Mouse (Mus musculus): Measurements from ENCODE around the gene Rtn4r. TPM values are rescaled to one million over a fixed set of nuclear protein-coding genes. Genes with fewer than 3 reads are reported as not detected.

Rtn4r gene
- total RNA-seq, 1 experiment = 0.22 TPM

DNA sequence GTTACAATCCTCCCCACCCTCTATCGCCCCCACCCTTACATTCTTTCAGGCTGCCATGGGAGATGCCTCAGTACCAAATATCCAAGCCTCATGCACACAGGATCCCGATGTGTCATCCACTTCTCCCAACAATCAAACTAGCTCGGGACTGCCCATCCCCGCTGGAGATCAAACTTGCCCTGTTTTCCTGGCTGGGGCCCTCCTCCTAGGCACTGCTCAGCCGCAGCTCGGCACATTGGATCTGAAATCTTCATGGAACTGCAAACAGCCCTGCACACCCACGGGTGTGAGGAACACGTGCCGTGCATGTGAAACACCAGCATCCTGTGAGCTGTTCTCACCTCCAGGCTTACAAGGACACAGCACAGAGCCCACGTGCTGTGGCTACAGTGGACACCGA lies 46.3 kb downstream of the Rtn4r start:
- Histone ChIP-seq H3K9ac (ENCODE audit: insufficient read depth, low read depth, low read length, poor library complexity, severe bottlenecking) (no peak overlapping the region), H3K36me3 (ENCODE audit: control insufficient read depth, insufficient read depth, low read length, poor library complexity, severe bottlenecking) (no peaks in the 10 kb centered on the region)
- in situ Hi-C loops (cut with MboI; ENCODE audit: low sequenced_read_pairs in 2 of 2, unreplicated experiment in 2 of 2) = no loop called here

GRCm38 (mm10) chr16:18175817-18176541 lies 48.5 kb downstream of the Rtn4r start:
- H3K4me3 ChIP-seq (ENCODE audit: insufficient read depth in 1 of 2, low read depth in 1 of 2, low read length in 2 of 2, poor library complexity in 1 of 2, severe bottlenecking in 1 of 2) = no peak overlapping the region
- no peak for DNase-seq (ENCODE audit: low read depth, low spot score)
- no peak for TF ChIP-seq ZC3H11A (IDR thresholded peaks at IDR 0.05; ENCODE audit: borderline replicate concordance, low read depth, low read length)
- no peak for TF ChIP-seq CHD2 (IDR thresholded peaks at IDR 0.05; ENCODE audit: low read depth, low read length)
- no peak for TF ChIP-seq HCFC1 (IDR thresholded peaks at IDR 0.05; ENCODE audit: borderline replicate concordance, insufficient read depth, low read length)
- no peak for TF ChIP-seq MAFK (IDR thresholded peaks at IDR 0.05; ENCODE audit: insufficient read depth, low read depth, low read length)
- TF ChIP-seq ZNF384 (IDR thresholded peaks at IDR 0.05; ENCODE audit: low read depth, low read length) = no peak
- H3K36me3 ChIP-seq (ENCODE audit: control insufficient read depth, insufficient read depth, low read length, poor library complexity, severe bottlenecking) = no peaks in the 10 kb centered on the region
- H3K27ac ChIP-seq (ENCODE audit: insufficient read depth, low read depth, low read length, poor library complexity, severe bottlenecking) = no peak overlapping the region
- H3K9ac ChIP-seq (ENCODE audit: insufficient read depth, low read depth, low read length, poor library complexity, severe bottlenecking) = no peak overlapping the region
- in situ Hi-C loops (cut with MboI; ENCODE audit: low sequenced_read_pairs in 2 of 2, unreplicated experiment in 2 of 2) = no loop called here
- H3K9me3 ChIP-seq (ENCODE audit: control insufficient read depth, insufficient read depth, low read depth, low read length) = no peaks in the 10 kb centered on the region
- no peaks in the 10 kb centered on the region for H3K4me1 ChIP-seq (ENCODE audit: control insufficient read depth in 2 of 2, insufficient read depth in 2 of 2, low read length in 2 of 2, poor library complexity in 1 of 2)

More for the DNA sequence above, 46.3 kb downstream of the Rtn4r start:
- Histone ChIP-seq H3K4me1 (ENCODE audit: control insufficient read depth in 2 of 2, insufficient read depth in 2 of 2, low read length in 2 of 2, poor library complexity in 1 of 2) (no peaks in the 10 kb centered on the region), H3K4me3 (ENCODE audit: insufficient read depth in 1 of 2, low read depth in 1 of 2, low read length in 2 of 2, poor library complexity in 1 of 2, severe bottlenecking in 1 of 2) (no peak overlapping the region), H3K27ac (ENCODE audit: insufficient read depth, low read depth, low read length, poor library complexity, severe bottlenecking) (no peak overlapping the region), H3K9me3 (ENCODE audit: control insufficient read depth, insufficient read depth, low read depth, low read length) (no peaks in the 10 kb centered on the region)
- TF ChIP-seq ZNF384 (IDR thresholded peaks at IDR 0.05; ENCODE audit: low read depth, low read length) (no peak), ZC3H11A (IDR thresholded peaks at IDR 0.05; ENCODE audit: borderline replicate concordance, low read depth, low read length) (no peak), MAFK (IDR thresholded peaks at IDR 0.05; ENCODE audit: insufficient read depth, low read depth, low read length) (no peak)
- no peak for DNase-seq (ENCODE audit: low read depth, low spot score)

- Histone ChIP-seq H3K4me1 (ENCODE audit: control insufficient read depth in 2 of 2, insufficient read depth in 2 of 2, low read length in 2 of 2, poor library complexity in 1 of 2) (no peaks in the 10 kb centered on the region), H3K9ac (ENCODE audit: insufficient read depth, low read depth, low read length, poor library complexity, severe bottlenecking) (no peak overlapping the region), H3K27ac (ENCODE audit: insufficient read depth, low read depth, low read length, poor library complexity, severe bottlenecking) (no peak overlapping the region), H3K36me3 (ENCODE audit: control insufficient read depth, insufficient read depth, low read length, poor library complexity, severe bottlenecking) (no peaks in the 10 kb centered on the region), H3K4me3 (ENCODE audit: insufficient read depth in 1 of 2, low read depth in 1 of 2, low read length in 2 of 2, poor library complexity in 1 of 2, severe bottlenecking in 1 of 2) (no peak overlapping the region), H3K9me3 (ENCODE audit: control insufficient read depth, insufficient read depth, low read depth, low read length) (no peaks in the 10 kb centered on the region)
- TF ChIP-seq HCFC1 (IDR thresholded peaks at IDR 0.05; ENCODE audit: borderline replicate concordance, insufficient read depth, low read length) = no peak
- in situ Hi-C loops (cut with MboI; ENCODE audit: low sequenced_read_pairs in 2 of 2, unreplicated experiment in 2 of 2) = no loop called here
- no peak for DNase-seq (ENCODE audit: low read depth, low spot score)
These were observed 49.3 kb downstream of the Rtn4r start for GRCm38 (mm10) chr16:18176758-18177157.

DNA sequence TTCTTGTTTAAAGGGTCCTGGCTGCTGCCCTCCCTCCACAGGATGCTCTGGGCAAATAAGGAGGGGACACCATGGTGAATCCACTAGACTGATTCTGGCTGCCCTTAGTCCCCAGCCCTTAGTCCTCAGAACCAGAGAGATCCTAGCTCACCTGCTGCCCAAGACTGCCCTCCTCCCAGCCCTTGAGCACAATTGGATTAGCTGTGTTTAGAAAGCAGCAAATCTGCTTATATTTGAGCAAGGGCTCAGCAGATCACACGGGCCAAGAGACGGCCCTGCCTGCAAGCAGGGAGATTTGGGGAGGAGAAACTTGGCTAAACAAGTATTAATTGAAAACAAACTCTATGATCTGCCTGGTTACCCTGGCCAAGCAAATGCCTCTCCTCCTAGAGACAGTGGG lies 52.1 kb downstream of the Rtn4r start:
- Histone ChIP-seq H3K4me1 (ENCODE audit: control insufficient read depth in 2 of 2, insufficient read depth in 2 of 2, low read length in 2 of 2, poor library complexity in 1 of 2) (no peaks in the 10 kb centered on the region), H3K27ac (ENCODE audit: insufficient read depth, low read depth, low read length, poor library complexity, severe bottlenecking) (no peak overlapping the region), H3K9me3 (ENCODE audit: control insufficient read depth, insufficient read depth, low read depth, low read length) (no peaks in the 10 kb centered on the region), H3K4me3 (ENCODE audit: insufficient read depth in 1 of 2, low read depth in 1 of 2, low read length in 2 of 2, poor library complexity in 1 of 2, severe bottlenecking in 1 of 2) (no peak overlapping the region), H3K36me3 (ENCODE audit: control insufficient read depth, insufficient read depth, low read length, poor library complexity, severe bottlenecking) (no peaks in the 10 kb centered on the region), H3K9ac (ENCODE audit: insufficient read depth, low read depth, low read length, poor library complexity, severe bottlenecking) (no peak overlapping the region)
- in situ Hi-C loops (cut with MboI; ENCODE audit: low sequenced_read_pairs in 2 of 2, unreplicated experiment in 2 of 2) = no loop called here
- DNase-seq (ENCODE audit: low read depth, low spot score) = no peak
- TF ChIP-seq ZC3H11A (IDR thresholded peaks at IDR 0.05; ENCODE audit: borderline replicate concordance, low read depth, low read length) = no peak
- no peak for TF ChIP-seq ZNF384 (IDR thresholded peaks at IDR 0.05; ENCODE audit: low read depth, low read length)
- no peak for TF ChIP-seq HCFC1 (IDR thresholded peaks at IDR 0.05; ENCODE audit: borderline replicate concordance, insufficient read depth, low read length)
- TF ChIP-seq CHD2 (IDR thresholded peaks at IDR 0.05; ENCODE audit: low read depth, low read length) = no peak
- no peak for TF ChIP-seq MAFK (IDR thresholded peaks at IDR 0.05; ENCODE audit: insufficient read depth, low read depth, low read length)

DNA sequence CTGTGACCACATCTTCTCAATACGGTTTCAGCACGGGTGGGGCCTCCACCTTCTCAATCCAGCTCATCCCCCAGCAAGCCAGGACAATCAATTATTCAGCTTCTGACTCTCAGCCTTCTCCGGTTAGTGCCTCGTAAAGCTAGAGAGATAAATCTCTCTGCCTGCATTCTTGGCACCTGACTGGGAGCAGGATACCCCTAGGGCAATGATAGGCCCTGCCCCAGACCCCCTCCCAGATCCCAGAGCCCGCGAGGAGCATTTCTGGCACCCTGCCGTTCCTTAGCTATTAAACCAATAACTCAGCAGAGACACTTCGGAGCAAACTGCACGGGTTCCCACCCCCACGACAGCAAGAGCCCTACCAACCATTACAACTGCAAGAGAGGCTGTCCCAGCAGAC lies 54.0 kb downstream of the Rtn4r start:
- no peak overlapping the region for H3K27ac ChIP-seq (ENCODE audit: insufficient read depth, low read depth, low read length, poor library complexity, severe bottlenecking)
- DNase-seq (ENCODE audit: low read depth, low spot score) = no peak
- H3K36me3 ChIP-seq (ENCODE audit: control insufficient read depth, insufficient read depth, low read length, poor library complexity, severe bottlenecking) = no peaks in the 10 kb centered on the region
- H3K4me1 ChIP-seq (ENCODE audit: control insufficient read depth in 2 of 2, insufficient read depth in 2 of 2, low read length in 2 of 2, poor library complexity in 1 of 2) = no peaks in the 10 kb centered on the region
- H3K9me3 ChIP-seq (ENCODE audit: control insufficient read depth, insufficient read depth, low read depth, low read length) = no peaks in the 10 kb centered on the region
- TF ChIP-seq CHD2 (IDR thresholded peaks at IDR 0.05; ENCODE audit: low read depth, low read length) (no peak), MAFK (IDR thresholded peaks at IDR 0.05; ENCODE audit: insufficient read depth, low read depth, low read length) (no peak), ZC3H11A (IDR thresholded peaks at IDR 0.05; ENCODE audit: borderline replicate concordance, low read depth, low read length) (no peak), ZNF384 (IDR thresholded peaks at IDR 0.05; ENCODE audit: low read depth, low read length) (no peak), HCFC1 (IDR thresholded peaks at IDR 0.05; ENCODE audit: borderline replicate concordance, insufficient read depth, low read length) (no peak)
- no peak overlapping the region for H3K4me3 ChIP-seq (ENCODE audit: insufficient read depth in 1 of 2, low read depth in 1 of 2, low read length in 2 of 2, poor library complexity in 1 of 2, severe bottlenecking in 1 of 2)
- in situ Hi-C loops (cut with MboI; ENCODE audit: low sequenced_read_pairs in 2 of 2, unreplicated experiment in 2 of 2) = no loop called here
- H3K9ac ChIP-seq (ENCODE audit: insufficient read depth, low read depth, low read length, poor library complexity, severe bottlenecking) = no peak overlapping the region
